Mouse (Mus musculus): ENCODE results near the gene Pacrg.
A peak's percentile ranks its signal among the peaks of the same experiment; 100 is the strongest.

The Pacrg gene

GRCm38 (mm10) chr17:10550781-10551520 is 289.2 kb downstream of the Pacrg start:
- no peak for DNase-seq (ENCODE audit: low spot score in 2 of 2)

GRCm38 (mm10) chr17:10549825-10550224 is 290.3 kb downstream of the Pacrg start:
- DNase-seq (ENCODE audit: low spot score in 2 of 2), result no peak

- no peak for DNase-seq (ENCODE audit: low spot score in 2 of 2)
These were observed 291.1 kb downstream of the Pacrg start for GRCm38 (mm10) chr17:10548969-10549368.

- DNase-seq (ENCODE audit: low spot score in 2 of 2), result no peak
These were observed 299.3 kb downstream of the Pacrg start for GRCm38 (mm10) chr17:10540772-10541171.

GRCm38 (mm10) chr17:10534206-10534605 is 305.9 kb downstream of the Pacrg start:
- DNase-seq (ENCODE audit: low spot score in 2 of 2), result no peak

GRCm38 (mm10) chr17:10533461-10533860 is 306.6 kb downstream of the Pacrg start:
- peak in 1 of 2 experiments; percentile 59 for DNase-seq (ENCODE audit: low spot score in 2 of 2)

- peak in 1 of 2 experiments; percentile 40 for DNase-seq (ENCODE audit: low spot score in 2 of 2)
These were observed 309.1 kb downstream of the Pacrg start for GRCm38 (mm10) chr17:10531024-10531423.

GRCm38 (mm10) chr17:10529329-10529955 is 310.7 kb downstream of the Pacrg start:
- peak in 1 of 2 experiments; percentile 23 for DNase-seq (ENCODE audit: low spot score in 2 of 2)

GRCm38 (mm10) chr17:10521282-10521681 is 318.8 kb downstream of the Pacrg start:
- DNase-seq (ENCODE audit: low spot score in 2 of 2), result no peak

GRCm38 (mm10) chr17:10519506-10520155 is 320.5 kb downstream of the Pacrg start:
- DNase-seq (ENCODE audit: low spot score in 2 of 2), result no peak

- no peak for DNase-seq (ENCODE audit: low spot score in 2 of 2)
These were observed 325.3 kb downstream of the Pacrg start for GRCm38 (mm10) chr17:10514812-10515211.

- DNase-seq (ENCODE audit: low spot score in 2 of 2), result no peak
These were observed 329.0 kb downstream of the Pacrg start for GRCm38 (mm10) chr17:10510913-10511759.

GRCm38 (mm10) chr17:10510467-10510866 is 329.6 kb downstream of the Pacrg start:
- no peak for DNase-seq (ENCODE audit: low spot score in 2 of 2)

GRCm38 (mm10) chr17:10508088-10508487 is 332.0 kb downstream of the Pacrg start:
- no peak for DNase-seq (ENCODE audit: low spot score in 2 of 2)

GRCm38 (mm10) chr17:10507466-10507865 is 332.6 kb downstream of the Pacrg start:
- no peak for DNase-seq (ENCODE audit: low spot score in 2 of 2)

GRCm38 (mm10) chr17:10506896-10507295 is 333.2 kb downstream of the Pacrg start:
- DNase-seq (ENCODE audit: low spot score in 2 of 2), result no peak

GRCm38 (mm10) chr17:10501439-10501838 is 338.7 kb downstream of the Pacrg start:
- DNase-seq (ENCODE audit: low spot score in 2 of 2), result no peak

GRCm38 (mm10) chr17:10500795-10501432 is 339.2 kb downstream of the Pacrg start:
- no peak for DNase-seq (ENCODE audit: low spot score in 2 of 2)

GRCm38 (mm10) chr17:10498935-10499655 is 341.0 kb downstream of the Pacrg start:
- no peak for DNase-seq (ENCODE audit: low spot score in 2 of 2)

- DNase-seq (ENCODE audit: low spot score in 2 of 2), result no peak
These were observed 342.2 kb downstream of the Pacrg start for GRCm38 (mm10) chr17:10497781-10498420.
